Mouse (Mus musculus) induced T-regulatory cell, adult 2 months (primary cell): ENCODE measurements around the gene Ifitm6.
"Not testable (repeated sequence)": the region's sequence is repeated elsewhere in the genome, so short reads cannot be mapped to it uniquely, and the experiment has no call there.

Experiments used
- DNase-seq: peaks from one replicate; pipeline ENCODE4 v3.0.0-alpha.2; 2012; ENCODE audit warnings: low read depth

Gene Ifitm6

GRCm38 (mm10) chr7:141017824-141018223 is at the start of gene Ifitm6:
Ifitm6 (minus strand) TSS chr7:141017924.
- not testable (repeated sequence) for DNase-seq

DNA sequence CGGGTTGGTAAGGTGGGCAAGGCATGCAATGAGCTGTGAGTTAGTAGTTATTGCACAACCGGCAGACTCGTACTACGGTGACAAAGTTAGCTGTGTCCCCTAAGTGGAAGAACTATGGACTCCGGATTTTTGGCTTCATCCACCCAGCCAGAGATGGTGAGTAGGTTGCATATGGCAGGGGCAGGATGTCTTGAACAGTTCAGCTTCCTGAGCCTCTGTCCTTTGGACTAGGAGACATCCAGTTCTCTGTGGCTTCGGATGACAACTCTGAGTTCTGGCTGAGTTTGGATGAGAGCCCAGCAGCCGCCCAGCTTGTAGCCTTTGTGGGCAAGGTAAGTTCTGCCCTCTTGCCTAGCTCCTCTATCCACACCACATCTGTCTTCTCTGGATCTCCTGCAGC is 46.9 kb upstream of the Ifitm6 start:
- no peak for DNase-seq

- DNase-seq: peak; percentile 79
Observed at GRCm38 (mm10) chr7:141064175-141064574, 46.5 kb upstream of the Ifitm6 start.

DNA sequence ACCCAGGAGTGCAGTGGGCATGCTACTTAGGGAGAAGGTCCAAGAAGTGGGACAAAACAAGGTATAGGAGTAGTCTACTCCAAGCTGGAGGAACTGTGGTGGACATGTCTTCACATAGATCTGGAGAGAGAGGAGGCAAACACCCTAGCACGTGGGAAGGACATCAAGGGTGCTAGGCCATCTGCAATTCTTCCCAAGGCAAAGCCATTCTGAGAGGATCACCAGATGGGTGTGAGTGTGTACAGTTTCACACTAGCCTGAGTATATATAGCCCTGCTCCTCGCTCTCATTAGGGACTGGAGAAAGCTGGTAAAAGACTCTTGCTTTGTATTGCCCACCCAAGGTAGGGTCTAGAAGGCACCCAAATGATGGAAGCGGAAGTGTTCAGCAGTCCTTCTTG is 45.6 kb upstream of the Ifitm6 start:
- DNase-seq: no peak

DNA sequence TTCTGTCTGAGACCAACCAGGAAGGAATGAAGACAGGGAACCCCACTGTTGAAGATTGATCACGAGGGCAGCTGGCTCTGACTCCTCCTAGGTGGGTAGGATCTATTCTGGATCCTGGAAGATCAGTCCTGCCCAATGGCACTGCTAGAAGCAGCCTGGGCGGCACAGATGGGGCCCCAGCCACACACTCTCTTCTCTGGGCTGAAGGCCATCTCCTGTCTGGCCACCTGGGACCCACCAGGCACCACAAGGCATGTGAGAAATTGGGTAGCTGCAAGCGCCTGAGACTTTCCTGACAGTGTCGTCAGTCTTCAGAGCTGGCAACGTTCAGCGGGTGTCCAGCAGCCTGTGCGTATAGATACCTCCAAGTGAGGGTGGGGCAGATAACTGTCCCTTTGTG is 44.8 kb upstream of the Ifitm6 start:
- peak; percentile 12 for DNase-seq

GRCm38 (mm10) chr7:141061269-141061692 is 43.6 kb upstream of the Ifitm6 start:
- peak; percentile 59 for DNase-seq

GRCm38 (mm10) chr7:141060426-141061242 is 42.9 kb upstream of the Ifitm6 start, which contains the start of gene B4galnt4:
B4galnt4 (plus strand) TSS chr7:141061104.
- peak; percentile 88 for DNase-seq

- peak; percentile 56 for DNase-seq
Observed at GRCm38 (mm10) chr7:141059929-141060328, 42.2 kb upstream of the Ifitm6 start.

- peak; percentile 88 for DNase-seq
Observed at GRCm38 (mm10) chr7:141058601-141059341, 41.0 kb upstream of the Ifitm6 start.

DNA sequence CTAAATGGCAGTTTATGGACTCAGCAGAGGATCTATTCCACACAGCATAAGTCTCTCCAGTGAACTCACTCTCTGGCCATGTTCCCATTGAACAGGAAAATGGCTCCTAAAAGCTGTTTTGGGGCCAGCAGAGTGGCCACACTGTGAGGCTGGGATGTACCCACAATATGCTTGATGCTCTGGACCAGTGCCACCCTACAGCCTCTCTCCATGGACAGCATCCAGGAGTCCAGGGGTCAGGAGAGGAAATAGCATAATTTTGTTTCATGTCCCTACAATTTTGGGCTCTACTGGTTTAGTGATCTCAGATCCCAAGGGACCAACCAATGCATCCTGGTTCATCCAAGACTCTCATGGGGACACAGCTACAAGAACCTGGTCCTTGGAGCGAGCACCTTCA is 39.8 kb upstream of the Ifitm6 start:
- DNase-seq: no peak

DNA sequence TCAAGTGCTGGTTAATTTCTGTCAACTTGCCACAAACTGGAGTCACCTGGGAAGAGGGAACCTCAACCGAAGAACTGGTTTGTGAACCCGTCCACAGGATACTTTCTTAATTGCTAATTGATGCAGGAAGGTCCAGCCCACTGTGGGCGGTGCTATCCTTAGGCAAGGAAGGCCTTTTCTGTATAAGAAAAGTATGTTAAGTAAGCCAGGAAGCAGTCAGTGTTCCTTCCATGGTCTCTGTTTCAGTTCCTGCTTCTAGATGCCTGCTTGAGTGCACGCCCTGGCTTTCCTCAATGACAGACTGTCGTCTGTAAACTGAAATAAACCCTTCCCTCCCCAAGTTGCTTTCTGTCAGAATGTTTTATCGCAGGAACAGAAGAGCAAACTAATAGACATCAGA is 39.3 kb upstream of the Ifitm6 start:
- no peak for DNase-seq

GRCm38 (mm10) chr7:141055785-141056184 is 38.1 kb upstream of the Ifitm6 start:
- DNase-seq: no peak

DNA sequence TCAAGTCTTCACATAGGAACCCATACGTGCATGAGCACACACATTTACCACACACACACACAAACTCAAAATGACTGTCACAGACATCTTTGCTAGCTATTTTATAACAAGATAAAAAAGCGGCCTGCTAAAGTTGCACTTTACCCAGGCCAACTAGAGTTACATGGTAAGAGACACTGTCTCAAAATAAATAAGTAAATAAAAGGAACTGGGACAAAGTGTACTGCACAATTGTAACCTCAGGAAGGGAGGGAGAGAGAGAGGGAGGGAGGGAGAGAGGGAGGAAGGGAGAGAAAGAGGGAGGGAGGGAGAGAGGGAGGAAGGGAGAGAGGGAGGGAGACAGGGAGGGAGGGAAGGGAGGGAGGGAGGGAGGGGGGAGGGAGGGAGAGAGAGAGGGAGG is 34.7 kb upstream of the Ifitm6 start:
- DNase-seq: no peak

- no peak for DNase-seq
Observed at GRCm38 (mm10) chr7:141052016-141052415, 34.3 kb upstream of the Ifitm6 start.

DNA sequence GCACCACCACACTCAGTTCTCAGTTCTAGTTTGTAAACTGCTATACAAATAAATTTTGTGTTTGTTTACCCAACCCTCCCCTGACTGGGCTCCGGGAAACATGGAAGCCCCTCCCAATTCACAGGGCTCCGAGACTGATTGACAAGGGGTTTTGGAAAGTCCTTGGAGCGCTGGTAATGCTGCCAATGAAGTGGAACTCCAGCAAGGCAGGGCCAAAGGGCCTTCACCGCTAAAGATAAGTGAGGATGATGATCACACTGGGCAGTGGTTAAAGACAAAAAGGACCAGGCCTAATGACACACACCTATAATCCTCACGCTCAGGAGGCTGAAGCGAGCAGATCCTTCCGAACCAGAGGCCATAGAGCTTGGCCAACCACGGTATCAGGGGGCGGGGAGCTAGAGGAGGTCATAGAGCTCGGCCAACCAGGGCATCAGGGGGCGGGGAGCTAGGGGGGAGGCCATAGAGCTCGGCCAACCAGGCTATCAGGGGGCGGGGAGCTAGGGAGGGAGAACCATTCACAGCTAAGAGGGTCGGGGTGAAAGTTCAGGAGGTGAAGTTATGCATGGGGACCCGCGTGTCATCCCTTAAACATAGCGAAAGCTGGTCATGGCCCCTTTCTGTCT is 33.4 kb upstream of the Ifitm6 start:
- no peak for DNase-seq

DNA sequence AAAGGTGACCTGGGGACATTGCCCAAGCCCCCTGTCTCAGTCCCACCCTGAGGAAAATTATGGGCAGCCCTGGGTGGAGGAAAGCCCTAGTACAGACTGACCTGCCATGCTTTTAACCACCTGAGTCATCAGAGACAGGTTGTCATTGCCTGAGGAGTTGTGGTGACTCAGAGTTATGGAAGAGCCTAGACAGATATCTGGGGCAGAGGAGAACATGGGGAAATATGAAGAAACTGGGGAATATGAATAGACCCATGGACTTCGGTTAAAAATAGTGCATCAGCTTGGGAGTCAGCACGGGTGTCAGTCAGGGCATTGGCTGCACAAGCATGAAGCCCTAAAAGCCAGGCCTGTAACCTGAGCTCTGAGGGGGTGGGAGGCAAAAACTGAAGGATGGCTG is 31.6 kb upstream of the Ifitm6 start:
- DNase-seq: no peak

GRCm38 (mm10) chr7:141048226-141049218 is 30.8 kb upstream of the Ifitm6 start:
- peak; percentile 96 for DNase-seq

DNA sequence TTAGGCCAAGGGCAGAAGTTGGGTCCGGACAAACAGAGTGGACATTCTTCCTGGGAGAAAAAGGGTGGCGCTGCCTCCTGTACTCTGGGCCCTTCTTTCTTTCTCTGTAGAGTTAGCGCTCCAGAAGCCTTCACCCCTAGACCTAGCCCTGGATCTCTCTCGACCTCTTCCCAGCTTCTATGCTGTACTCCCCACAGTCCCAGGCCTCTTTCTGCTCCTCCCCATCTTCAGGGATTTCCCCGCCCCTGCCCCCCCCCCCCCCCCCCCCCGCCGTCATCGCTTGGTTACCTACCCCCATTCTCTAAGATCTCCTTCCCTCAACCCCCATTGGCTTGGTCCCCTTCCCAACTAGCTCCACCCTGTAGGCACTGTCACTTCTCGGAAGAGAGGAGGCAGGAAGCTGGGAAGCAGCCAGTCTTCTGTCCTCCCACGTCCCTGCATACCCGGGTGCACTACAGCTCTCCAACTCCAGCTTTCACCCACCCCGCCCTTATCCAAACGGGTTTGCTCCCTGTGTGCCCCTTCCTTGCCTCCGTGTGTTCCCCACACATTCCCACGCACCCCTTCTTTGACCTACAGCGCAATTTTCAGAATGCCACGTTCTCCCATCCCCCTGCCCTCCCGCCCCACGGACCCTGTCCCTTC is 30.0 kb upstream of the Ifitm6 start:
- no peak for DNase-seq

GRCm38 (mm10) chr7:141046931-141047580 is 29.3 kb upstream of the Ifitm6 start:
- peak; percentile 51 for DNase-seq

DNA sequence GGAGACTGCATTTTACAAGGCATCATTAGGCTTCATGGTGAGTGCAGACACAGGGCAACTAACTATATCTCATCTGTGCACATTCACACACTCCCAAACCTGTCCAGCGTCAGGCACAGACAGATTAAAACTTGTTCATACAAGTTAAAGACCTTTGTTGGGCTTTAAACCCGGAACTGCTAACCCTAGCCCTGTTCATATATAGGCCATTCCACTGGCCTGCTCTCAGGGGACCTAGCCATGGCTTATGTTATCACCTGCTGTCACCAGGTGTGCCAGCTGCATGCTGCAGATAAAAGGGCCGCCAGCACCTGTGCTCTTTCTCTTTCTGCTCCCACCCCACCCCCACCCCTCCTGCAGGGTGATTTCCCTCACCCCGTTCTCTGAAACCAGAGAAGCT is 24.8 kb upstream of the Ifitm6 start:
- no peak for DNase-seq
